Mouse (Mus musculus) testis, postnatal 14 days (tissue): ENCODE data around the gene Capn1.

Source experiments
- DNase-seq: peaks from one replicate; pipeline ENCODE4 v3.0.0; 2021; ENCODE audit warnings: low spot score

The Capn1 gene

DNA sequence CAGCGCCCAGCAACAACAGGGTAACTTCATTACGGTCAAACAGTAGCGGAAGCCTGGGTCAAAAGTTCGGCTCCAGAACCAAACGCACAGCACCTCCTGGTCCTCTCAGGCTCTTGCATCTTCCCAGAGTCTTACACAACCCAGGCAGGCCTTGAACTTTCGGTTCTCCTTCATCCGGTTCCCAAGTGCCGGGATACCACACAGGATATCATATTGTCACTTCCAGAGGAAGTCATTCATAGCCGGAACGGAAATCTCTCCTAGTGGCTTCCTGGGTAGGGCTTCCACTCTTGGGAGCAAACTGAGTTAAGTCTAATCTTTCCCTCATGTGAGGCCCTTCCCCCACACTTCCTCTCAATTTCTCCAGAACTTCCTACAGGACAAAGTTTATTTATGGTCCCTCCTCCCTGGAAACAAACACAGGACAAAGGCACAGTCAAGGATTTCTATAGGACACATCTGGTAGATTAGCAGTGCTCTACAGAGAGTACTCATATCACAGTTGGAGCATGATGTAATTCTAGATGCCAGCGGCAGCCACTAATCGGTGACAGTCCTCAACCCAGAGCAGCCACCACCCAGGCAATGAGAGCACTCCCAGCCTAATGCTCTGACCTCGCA is 63.5 kb downstream of the Capn1 start:
- no peak for DNase-seq

GRCm38 (mm10) chr19:5951631-5952030 is 64.1 kb downstream of the Capn1 start:
- DNase-seq: peak; percentile 5

DNA sequence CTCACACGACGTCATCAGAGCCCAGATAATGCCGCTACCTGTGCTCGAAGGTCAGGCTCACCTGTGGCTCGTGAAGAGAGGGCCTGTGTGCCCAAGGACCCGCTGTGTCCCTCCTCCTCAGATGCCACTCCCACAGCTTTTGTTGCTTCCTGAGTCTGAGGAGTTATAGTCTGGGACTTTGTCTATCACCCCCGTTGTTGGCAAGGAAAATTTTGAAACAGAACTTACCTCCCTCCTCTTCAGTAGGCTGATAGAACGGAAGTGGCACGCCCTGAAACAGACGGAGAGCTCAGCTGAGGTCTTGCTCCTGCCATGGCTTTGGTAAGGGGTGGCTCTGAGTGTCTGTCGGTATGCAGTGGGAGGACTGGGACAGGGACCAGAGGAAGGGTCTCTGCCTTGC is 65.5 kb downstream of the Capn1 start:
- DNase-seq: no peak

- DNase-seq: peak; percentile 5
Measured at GRCm38 (mm10) chr19:5945891-5946290, 69.8 kb downstream of the Capn1 start.

DNA sequence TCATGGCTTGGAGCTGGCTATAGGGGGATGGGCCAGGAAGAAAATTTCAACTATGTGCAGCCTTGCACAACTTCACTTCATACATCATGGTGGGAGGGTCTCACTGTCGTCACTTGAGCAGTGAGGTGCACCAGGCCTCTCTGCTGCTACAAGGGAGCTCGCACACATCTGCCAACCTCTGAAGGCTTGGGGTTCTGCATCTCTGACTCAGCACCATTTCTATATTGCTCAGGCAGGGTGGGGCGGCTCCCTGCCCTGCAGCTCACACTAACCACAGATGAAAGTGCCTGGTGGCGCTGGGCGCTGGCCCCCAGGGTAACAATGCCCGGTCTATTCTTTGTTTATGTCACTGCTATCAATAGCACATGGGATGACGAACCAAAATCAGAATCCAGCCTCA is 70.7 kb downstream of the Capn1 start:
- no peak for DNase-seq

GRCm38 (mm10) chr19:5944145-5944544 is 71.6 kb downstream of the Capn1 start:
- no peak for DNase-seq

DNA sequence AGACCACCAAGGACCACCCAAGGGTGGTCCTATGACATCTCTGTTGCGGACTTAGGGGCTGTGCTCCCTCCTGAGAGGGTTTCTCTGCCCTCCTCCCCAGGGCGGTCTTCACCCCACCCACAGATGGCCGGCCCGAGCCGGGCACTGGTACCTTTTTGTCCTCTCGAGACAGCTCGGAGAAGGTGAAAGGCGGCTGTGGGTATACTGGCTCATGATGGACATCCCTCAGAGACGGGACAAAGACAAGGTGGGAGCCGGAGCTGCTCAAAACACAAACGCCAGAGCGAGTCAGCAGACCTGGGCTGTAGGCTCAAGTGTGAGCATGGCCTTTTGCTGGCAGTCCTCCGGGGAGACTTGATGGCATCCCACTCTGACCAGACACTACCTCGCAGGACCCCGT is 72.3 kb downstream of the Capn1 start:
- DNase-seq: no peak

DNA sequence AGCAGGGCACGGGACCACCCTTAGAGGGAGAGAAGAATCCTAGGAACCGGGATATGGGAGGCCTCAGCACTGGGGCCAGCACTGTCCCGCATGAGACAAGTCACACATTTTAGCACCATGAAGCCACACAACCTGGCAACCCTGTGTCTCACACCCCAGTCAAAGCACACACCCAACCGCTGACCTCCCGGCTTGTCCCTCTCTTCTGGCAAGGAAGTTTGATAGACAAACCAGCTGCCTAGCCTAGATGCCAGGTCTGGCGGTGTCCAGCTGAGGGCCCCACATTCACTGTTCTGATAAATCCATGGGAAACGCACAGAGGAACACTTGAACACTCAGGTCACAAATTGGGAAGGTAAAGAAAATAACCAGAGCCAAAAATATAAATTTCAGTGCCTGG is 73.1 kb downstream of the Capn1 start:
- DNase-seq: no peak

DNA sequence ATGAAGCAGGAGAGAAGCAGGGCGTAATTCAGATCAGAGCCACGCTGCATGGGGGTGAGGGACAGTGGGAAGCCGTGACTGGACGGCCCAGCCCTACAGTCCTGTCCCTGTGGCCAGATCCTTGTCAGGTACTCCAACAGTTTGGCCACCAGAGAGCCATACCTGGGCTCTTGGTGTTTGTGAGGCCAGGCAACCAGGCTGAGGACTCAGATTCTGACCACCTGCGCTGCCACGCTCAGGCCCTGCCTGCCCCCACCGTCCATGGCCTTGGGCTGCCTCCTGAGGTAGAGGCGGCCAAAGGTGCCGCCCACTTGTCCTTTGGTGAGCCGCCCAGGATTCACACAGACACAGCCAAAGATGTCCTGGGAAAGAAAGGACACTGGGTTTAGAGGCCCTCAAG is 75.0 kb downstream of the Capn1 start:
- DNase-seq: no peak

DNA sequence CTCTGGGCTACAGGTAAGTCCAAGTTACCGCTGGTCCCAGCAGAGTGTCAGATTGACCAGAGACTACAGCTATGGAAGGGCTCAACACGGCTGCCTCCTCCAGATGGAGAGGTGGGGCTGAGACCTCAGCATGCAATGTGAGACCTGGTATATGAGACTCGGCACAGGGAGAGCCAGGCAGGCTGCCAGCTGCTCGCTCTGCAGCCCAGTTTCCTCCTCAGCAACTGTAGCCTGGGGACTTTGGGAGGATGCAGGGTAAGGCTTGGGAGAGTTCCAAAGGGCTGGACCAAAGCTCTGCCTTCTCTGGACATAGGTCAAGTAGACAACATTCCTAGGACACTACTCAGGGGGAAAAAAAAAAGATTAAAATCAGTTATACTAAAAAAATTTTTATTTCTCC is 75.5 kb downstream of the Capn1 start:
- peak; percentile 78 for DNase-seq

GRCm38 (mm10) chr19:5939715-5940114 is 76.0 kb downstream of the Capn1 start:
- DNase-seq: no peak
